Comparison of ENCODE assay signal across 8 mouse cellular contexts in genomic region chr11:101338123-101338760, GRCm38 (mm10). TPM values are rescaled to one million over a fixed set of nuclear protein-coding genes. Genes with fewer than 3 reads are reported as not detected.
A peak's percentile ranks its signal among the peaks of the same experiment; 100 is the strongest.
DNase-seq lines count a peak whose midpoint lies in the region; ATAC-seq and TF ChIP-seq lines count a peak whose summit lies in the region.

No protein-coding gene starts in this region.

- no peak overlapping the region for H3K9ac ChIP-seq in lung, postnatal 0 days (replicated peaks; ENCODE audit: low read depth)

- peak; percentile 31 to 54 for DNase-seq in cerebellum, adult 2 months
- no peak for DNase-seq in cerebellum, adult 9-10 months
- peak; percentile 44 for DNase-seq in 3T3-L1 (ENCODE audit: low read depth, low spot score)
- DNase-seq in cerebellum, postnatal 14 days, result peak; percentile 59 to 65
- DNase-seq in lung, postnatal 0 days (ENCODE audit: low spot score), result peak; percentile 63
- DNase-seq in right cerebral cortex, postnatal 14 days, result no peak
- no peak for DNase-seq in left cerebral cortex, adult 9 months (ENCODE audit: low spot score in 2 of 2)

- H3K27ac ChIP-seq in cerebellum, adult 2 months (ENCODE audit: insufficient read depth, low read length), result no peak overlapping the region
- no peak overlapping the region for H3K27ac ChIP-seq in lung, postnatal 0 days (ENCODE audit: low read length)

- no peaks in the 10 kb centered on the region for H3K36me3 ChIP-seq in lung, postnatal 0 days (ENCODE audit: insufficient read depth, low read length)

- no peak for TF ChIP-seq EP300 in lung, postnatal 0 days (IDR thresholded peaks at IDR 0.05)

- H3K9me3 ChIP-seq in lung, postnatal 0 days (ENCODE audit: low read length), result no peaks in the 10 kb centered on the region

- 0 out of 2 replicates have a peak, but pooled peaks cover 4% of the 10 kb centered on the region for H3K4me1 ChIP-seq in cerebellum, adult 2 months (ENCODE audit: control insufficient read depth, insufficient read depth, low read length)
- no peaks in the 10 kb centered on the region for H3K4me1 ChIP-seq in lung, postnatal 0 days (ENCODE audit: insufficient read depth, low read depth, low read length)

- no peaks in the 10 kb centered on the region; the same call in 1 of the 2 replicates for H3K27me3 ChIP-seq in cerebellum, adult 2 months (ENCODE audit: control insufficient read depth, insufficient read depth, low read length)
- H3K27me3 ChIP-seq in lung, postnatal 0 days (replicated peaks; ENCODE audit: insufficient read depth, low read length), result no peaks in the 10 kb centered on the region

- no peak for TF ChIP-seq CTCF in cerebellum, adult 2 months (IDR thresholded peaks at IDR 0.05; ENCODE audit: borderline replicate concordance, insufficient read depth, low read depth, low read length)
- no peak for TF ChIP-seq CTCF in lung, postnatal 0 days (IDR thresholded peaks at IDR 0.05)

- peak; percentile 92 to 93 for ATAC-seq in hematopoietic stem cell, adult 5-6 weeks (replicated peaks in 1 of 2; ENCODE audit: insufficient read depth in 1 of 2, low FRiP score in 2 of 2, low TSS enrichment in 1 of 2, low read depth in 1 of 2, poor library complexity in 2 of 2, severe bottlenecking in 2 of 2)
- ATAC-seq in lung, postnatal 0 days, result peak; percentile 89

- peak; percentile 28; the same call in 1 of the 2 replicates for TF ChIP-seq POLR2A in cerebellum, adult 2 months (IDR thresholded peaks at IDR 0.05; ENCODE audit: borderline replicate concordance, insufficient read depth, low read length)

- 1% methylated on average over 8 of the region's 9 CpGs for WGBS in cerebellum, adult 2 months
- WGBS in lung, postnatal 0 days, result 1% methylated on average over 9 of the region's 9 CpGs

- peak overlapping the region; percentile 50 for H3K4me3 ChIP-seq in cerebellum, adult 2 months (replicated peaks; ENCODE audit: insufficient read depth, low read depth, low read length)
- no peak overlapping the region for H3K4me3 ChIP-seq in lung, postnatal 0 days (ENCODE audit: low read depth, low read length)

- peak overlapping the region; percentile 32 for H3K4me2 ChIP-seq in lung, postnatal 0 days (replicated peaks; ENCODE audit: low read depth, low read length)

RNA-seq across cellular contexts. Expression of gene Aoc3, which starts 7.8 kb away (rescaled TPM):
- polyA plus RNA-seq in cerebellum, adult 2 months (2012; rRNA removed), result 0.75 and 0.76 TPM in 2 replicates
- 0.10 TPM in 1 of 2 replicates, not detected in the other for total RNA-seq in hematopoietic stem cell, adult 5-6 weeks (2017)
- 1.6 and 1.9 TPM in 2 replicates for polyA plus RNA-seq in lung, postnatal 0 days (2015; fragmentation: Nextera tagmentation; extraction: Ambion mirVana)

RNA-seq across cellular contexts. Expression of gene Aoc2, which starts 13.4 kb away (rescaled TPM):
- polyA plus RNA-seq in cerebellum, adult 2 months (2012; rRNA removed), result 2.9 and 3.0 TPM in 2 replicates
- total RNA-seq in hematopoietic stem cell, adult 5-6 weeks (2017), result 1.1 and 2.6 TPM in 2 replicates
- 0.44 and 0.45 TPM in 2 replicates for polyA plus RNA-seq in lung, postnatal 0 days (2015; fragmentation: Nextera tagmentation; extraction: Ambion mirVana)

RNA-seq across cellular contexts. Expression of gene Psme3, which starts 22.2 kb away (rescaled TPM):
- polyA plus RNA-seq in cerebellum, adult 2 months (2012; rRNA removed), result 98.4 and 100 TPM in 2 replicates
- total RNA-seq in hematopoietic stem cell, adult 5-6 weeks (2017), result 101 and 128 TPM in 2 replicates
- polyA plus RNA-seq in lung, postnatal 0 days (2015; fragmentation: Nextera tagmentation; extraction: Ambion mirVana), result 44.1 and 47.4 TPM in 2 replicates

RNA-seq across cellular contexts. Expression of gene G6pc, which starts 29.1 kb away (rescaled TPM):
- polyA plus RNA-seq in cerebellum, adult 2 months (2012; rRNA removed), result 0.08 TPM in 1 of 2 replicates, not detected in the other
- total RNA-seq in hematopoietic stem cell, adult 5-6 weeks (2017), result not detected in 2 replicates
- polyA plus RNA-seq in lung, postnatal 0 days (2015; fragmentation: Nextera tagmentation; extraction: Ambion mirVana), result 0.07 TPM in 1 of 2 replicates, not detected in the other

RNA-seq across cellular contexts. Expression of gene Becn1, which starts 36.2 kb away (rescaled TPM):
- polyA plus RNA-seq in cerebellum, adult 2 months (2012; rRNA removed), result 122 and 132 TPM in 2 replicates
- total RNA-seq in hematopoietic stem cell, adult 5-6 weeks (2017), result 139 and 177 TPM in 2 replicates
- polyA plus RNA-seq in lung, postnatal 0 days (2015; fragmentation: Nextera tagmentation; extraction: Ambion mirVana), result 149 and 152 TPM in 2 replicates

Comparison
In these comparisons a context has a peak if more than half of its experiments do, and no peak if none do; other contexts are left out.
1. DNase-seq: peak in cerebellum, adult 2 months (2 of 2), 3T3-L1 (single experiment), cerebellum, postnatal 14 days (2 of 2) and lung, postnatal 0 days (single experiment); none in cerebellum, adult 9-10 months (single experiment), right cerebral cortex, postnatal 14 days (single experiment) and left cerebral cortex, adult 9 months (0 of 2).